Mouse (Mus musculus): Measurements from ENCODE around the gene Spata21.

- TF ChIP-seq GATA1 (IDR thresholded peaks at IDR 0.05; ENCODE audit: borderline replicate concordance, low read length) (no peak), TAL1 (conservative IDR thresholded peaks at IDR 0.05; ENCODE audit: low read depth, low read length) (no peak), CTCF (IDR thresholded peaks at IDR 0.05; ENCODE audit: low read depth, low read length) (no peak), POLR2AphosphoS5 (IDR thresholded peaks at IDR 0.05; ENCODE audit: insufficient replicate concordance, low read depth, low read length) (no peak), GATA2 (IDR thresholded peaks at IDR 0.05; ENCODE audit: borderline replicate concordance, low read depth, low read length) (no peak)
Measured at GRCm38 (mm10) chr4:141052442-141052841, 35.7 kb upstream of the Spata21 start.

Data from G1E (cell line).